Mouse (Mus musculus) adrenal gland (tissue): ENCODE results near the gene Gm10322.

ENCODE experiments used
- intact Hi-C: fragments of 180-260 bp; cut with DNase I; formaldehyde crosslinking; loops from one replicate; pipeline ENCODE4 v1.15.1; 2025
- long read RNA-seq, 2 experiments: library from polyadenylated mRNA; unstranded; transcript quantifications; one replicate each; pipeline ENCODE4 v2.0.0; 2020; ENCODE audit warnings: borderline replicate concordance in 1 of 2; ENCODE audit not compliant: insufficient replicate concordance in 1 of 2

The Gm10322 gene
- long read RNA-seq, experiment 1, result 0 reads
- long read RNA-seq, experiment 2, result 0 reads

DNA sequence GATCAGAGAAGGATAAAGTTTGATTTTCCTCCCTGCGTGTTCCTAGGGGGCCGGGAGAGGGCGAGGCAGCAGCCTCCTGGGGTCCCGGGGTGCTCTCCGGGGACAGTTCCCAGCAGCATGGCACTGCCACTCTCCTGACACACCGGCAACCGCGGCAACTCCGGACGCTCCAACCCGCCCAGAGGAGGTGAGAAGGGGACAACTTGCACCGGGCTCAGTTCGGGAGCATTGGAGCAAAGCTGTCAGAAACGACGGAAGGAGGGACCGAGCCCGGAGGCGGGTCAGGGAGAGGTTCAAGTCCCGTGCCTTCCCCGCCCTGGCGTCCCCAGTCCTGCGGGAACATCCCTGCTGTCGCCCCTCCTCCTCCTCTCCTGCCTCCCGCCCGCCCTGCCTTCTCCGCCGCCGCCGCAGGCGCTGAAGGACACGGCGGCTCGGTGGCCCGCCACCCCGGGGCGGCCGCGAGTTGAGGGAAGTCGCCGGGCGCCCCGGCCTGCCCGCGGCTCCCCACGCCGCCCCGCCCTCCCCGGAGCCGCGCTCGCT, at the start of gene Gm10322:
TSS of gene Gm10322 (plus strand) at position 83 of the 540 bp plus-strand sequence.
- intact Hi-C loops, result loop anchor here (10.0 kb wide), 2 partner anchors 71 to 189 kb away; no protein-coding TSS in a partner anchor

DNA sequence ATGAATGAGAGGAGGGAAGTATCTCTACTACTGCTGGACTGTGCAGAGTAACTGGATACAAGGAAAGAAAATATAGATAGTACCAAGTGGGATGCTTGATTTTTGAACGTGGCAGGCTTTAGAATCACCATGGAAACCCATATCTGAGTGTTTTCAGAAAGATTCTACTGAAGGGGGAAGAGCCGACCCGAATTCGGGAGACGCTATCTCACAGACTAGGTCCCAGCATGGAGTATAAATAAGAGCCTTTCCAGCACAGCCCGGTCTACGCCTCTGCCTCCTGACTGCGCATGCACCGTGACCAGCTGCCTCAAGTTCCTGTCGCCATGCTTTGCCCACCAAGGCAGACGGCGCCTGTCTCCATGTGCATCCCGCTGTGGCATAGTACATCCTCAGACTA, 48.9 kb upstream of the Gm10322 start:
- intact Hi-C loops, result no loop called here

- intact Hi-C loops, result no loop called here
Measured at GRCm38 (mm10) chr10:59568665-59569480, 47.0 kb upstream of the Gm10322 start.

GRCm38 (mm10) chr10:59569481-59569869, 46.4 kb upstream of the Gm10322 start:
- intact Hi-C loops, result no loop called here

GRCm38 (mm10) chr10:59570360-59570759, 45.5 kb upstream of the Gm10322 start:
- intact Hi-C loops, result no loop called here

- intact Hi-C loops, result no loop called here
Measured at GRCm38 (mm10) chr10:59570780-59571179, 45.1 kb upstream of the Gm10322 start.

GRCm38 (mm10) chr10:59571273-59571672, 44.6 kb upstream of the Gm10322 start:
- intact Hi-C loops, result no loop called here

GRCm38 (mm10) chr10:59571964-59572363, 43.9 kb upstream of the Gm10322 start:
- intact Hi-C loops, result no loop called here

GRCm38 (mm10) chr10:59576305-59576704, 39.6 kb upstream of the Gm10322 start:
- intact Hi-C loops, result no loop called here

- intact Hi-C loops, result no loop called here
Measured at GRCm38 (mm10) chr10:59577871-59578801, 37.7 kb upstream of the Gm10322 start.

DNA sequence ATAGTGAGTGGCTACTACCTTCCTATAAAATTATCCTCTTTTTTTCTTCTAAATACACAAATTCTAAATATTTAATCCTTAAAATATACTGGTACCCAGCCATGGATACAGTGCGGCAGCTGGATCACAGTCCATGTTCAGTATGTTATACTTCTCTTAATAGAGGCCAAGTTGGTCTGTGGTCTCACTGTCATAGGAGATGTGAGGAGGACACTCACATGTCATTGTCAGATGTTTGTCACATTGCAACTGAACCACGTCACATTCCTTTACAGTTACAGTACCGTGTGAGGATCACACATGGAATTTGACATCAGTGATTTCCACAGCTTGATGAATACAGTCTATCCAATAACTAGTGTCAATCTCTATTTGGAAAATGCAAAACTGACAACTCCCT, 36.2 kb upstream of the Gm10322 start:
- intact Hi-C loops, result no loop called here

- intact Hi-C loops, result no loop called here
Measured at GRCm38 (mm10) chr10:59580593-59581149, 35.2 kb upstream of the Gm10322 start.

DNA sequence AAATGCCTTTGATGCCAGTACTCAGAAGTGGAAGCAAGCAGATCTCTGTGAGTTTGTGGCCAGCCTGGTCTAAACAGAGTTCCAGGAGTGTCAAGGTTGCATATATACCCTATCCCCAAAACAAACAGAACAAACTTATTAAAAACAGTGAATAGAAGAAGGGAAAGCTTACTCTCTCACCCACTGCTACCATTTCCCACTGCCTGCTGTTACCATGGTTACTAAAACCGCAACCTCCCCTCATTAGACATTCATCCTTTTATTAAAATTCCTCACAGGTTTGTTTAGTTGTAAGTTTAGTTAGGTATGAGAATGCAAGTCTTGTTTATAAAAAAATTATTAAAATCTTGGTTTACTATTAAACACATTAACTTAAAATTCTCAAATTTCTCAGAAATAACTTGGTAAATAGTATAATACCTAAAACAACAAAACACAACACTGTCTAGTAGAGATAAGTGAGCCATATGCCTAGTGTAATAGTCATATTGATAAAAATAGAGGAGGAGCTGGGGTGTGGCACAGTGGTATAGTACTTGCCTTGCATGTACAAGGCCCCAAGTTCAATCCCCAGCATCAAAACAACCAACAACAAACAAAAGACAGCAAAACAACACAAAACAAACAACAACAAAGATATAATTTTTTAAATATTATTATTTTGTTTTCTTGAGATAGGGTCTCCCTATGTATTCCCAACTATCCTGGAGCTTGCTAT, 33.9 kb upstream of the Gm10322 start:
- intact Hi-C loops, result no loop called here

GRCm38 (mm10) chr10:59585621-59586020, 30.2 kb upstream of the Gm10322 start:
- intact Hi-C loops, result no loop called here

DNA sequence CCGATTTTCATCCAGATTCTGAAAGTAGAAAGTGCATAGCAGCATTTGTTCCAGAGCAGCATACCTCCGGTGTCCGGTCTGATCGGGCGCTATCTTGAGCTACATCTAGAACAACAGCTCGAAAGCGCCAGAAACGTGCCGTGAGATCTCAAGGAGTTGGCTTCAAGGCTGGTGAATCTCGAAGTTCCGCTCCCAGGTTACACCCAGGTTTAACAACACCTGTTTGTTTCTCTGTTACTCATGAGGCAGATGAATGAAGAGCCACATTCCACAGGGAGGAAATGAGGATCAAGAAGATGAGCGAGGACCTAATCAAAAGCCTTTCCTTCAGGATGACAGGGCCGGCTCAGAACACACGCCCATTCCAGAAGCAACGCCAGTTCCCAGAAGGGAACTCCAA, 29.0 kb upstream of the Gm10322 start:
- intact Hi-C loops, result no loop called here

- intact Hi-C loops, result no loop called here
Measured at GRCm38 (mm10) chr10:59588135-59588534, 27.7 kb upstream of the Gm10322 start.

- intact Hi-C loops, result no loop called here
Measured at GRCm38 (mm10) chr10:59589420-59589819, 26.4 kb upstream of the Gm10322 start.

DNA sequence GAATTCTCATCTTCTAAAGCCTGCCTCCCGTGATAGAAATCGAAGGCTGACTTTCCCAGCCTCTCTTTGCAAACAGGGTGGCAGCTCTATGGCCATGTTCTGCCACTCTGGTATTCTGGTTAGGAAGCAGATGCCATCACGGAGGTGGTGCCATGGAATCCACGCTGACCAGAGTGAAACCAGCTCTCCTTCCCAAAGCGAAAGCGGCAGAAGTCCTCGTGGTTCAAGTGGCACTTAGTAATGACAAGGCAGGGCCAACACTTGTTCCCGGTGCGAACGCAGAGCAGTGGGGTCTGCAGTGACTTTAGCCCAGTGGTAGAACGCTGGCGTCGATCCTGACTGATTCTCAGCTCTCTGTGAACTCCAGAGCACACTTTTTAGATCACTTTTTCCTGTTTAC, 26.0 kb upstream of the Gm10322 start:
- intact Hi-C loops, result no loop called here

GRCm38 (mm10) chr10:59590606-59591005, 25.3 kb upstream of the Gm10322 start:
- intact Hi-C loops, result no loop called here

DNA sequence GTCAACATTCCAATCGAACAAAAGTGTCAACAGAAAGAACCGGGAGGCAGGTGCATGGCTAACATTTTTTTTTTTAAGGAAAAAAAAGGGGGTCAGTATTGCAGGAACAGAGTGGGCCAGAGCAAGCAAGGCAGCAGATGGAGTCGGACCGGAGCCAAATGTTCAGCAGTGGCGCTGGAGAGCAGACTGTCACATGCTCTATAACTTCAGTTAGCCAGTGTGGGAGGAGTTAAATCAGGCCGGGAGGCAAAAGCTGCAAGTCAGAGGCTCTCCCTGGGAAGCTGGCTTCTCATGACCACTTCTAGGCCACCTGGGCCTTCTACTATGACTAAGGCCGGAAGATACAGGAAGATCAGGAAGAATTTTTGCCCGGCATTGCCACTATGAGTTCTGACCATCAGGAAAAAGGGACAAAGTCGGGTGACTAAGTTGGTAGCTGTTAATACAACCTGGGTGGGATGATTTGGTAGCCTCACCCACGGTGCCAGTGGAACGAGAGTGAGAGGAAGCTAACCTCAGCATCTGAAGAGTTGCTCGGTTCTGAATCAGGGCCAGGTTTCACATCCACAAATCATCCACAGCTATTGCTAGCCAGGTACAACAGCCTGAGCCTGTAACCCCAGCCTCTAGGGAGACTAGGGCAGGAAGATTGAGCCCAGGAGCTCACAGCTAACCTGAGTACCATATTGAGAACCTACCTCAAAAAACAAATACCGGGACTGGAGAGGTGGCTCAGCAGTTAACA, 21.9 kb upstream of the Gm10322 start:
- intact Hi-C loops, result no loop called here
